Mouse (Mus musculus) liver, postnatal 0 days (tissue): Measurements from ENCODE around the gene Dpysl5.

Experiments
- CTCF ChIP-seq: sonication (generic); IDR thresholded peaks from 2 replicates; pipeline ENCODE4 v1.5.1; 2016; ENCODE audit warnings: antibody characterized with exemption, low read depth
- EP300 ChIP-seq: IDR thresholded peaks from 2 replicates; pipeline ENCODE4 v1.6.1; 2016; ENCODE audit warnings: antibody characterized with exemption, low read depth, mild to moderate bottlenecking

DNA sequence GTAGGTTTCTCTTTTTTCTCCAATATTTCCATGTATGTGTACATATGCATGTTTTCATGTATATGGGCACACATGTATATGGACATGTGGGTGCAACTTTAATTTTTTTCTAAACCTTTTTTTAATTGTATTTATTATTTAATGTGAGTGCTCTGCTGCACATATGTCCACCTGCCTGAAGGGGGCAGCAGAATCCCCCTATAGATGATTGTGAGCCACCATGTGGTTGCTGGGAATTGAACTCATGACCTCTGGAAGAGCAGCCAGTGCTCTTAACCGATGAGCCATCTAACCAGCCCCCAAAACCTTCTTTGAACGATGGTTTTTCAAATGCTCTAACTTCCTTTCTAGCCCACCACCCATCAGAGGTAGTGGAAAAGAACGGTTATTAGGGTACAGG is 27.4 kb upstream of the Dpysl5 start:
- peak; percentile 48 for TF ChIP-seq CTCF
- no peak for TF ChIP-seq EP300
